Mouse (Mus musculus) lung, embryonic 16.5 days (tissue): ENCODE data around the gene Anapc2. TPM values are rescaled to one million over a fixed set of nuclear protein-coding genes. Genes with fewer than 3 reads are reported as not detected.
A peak's percentile ranks its signal among the peaks of the same experiment; 100 is the strongest.

Source experiments
- ATAC-seq: fragments of 200-750 bp; cut with Nextera tagmentation; 2 replicates; pipeline ENCODE4 v1.8.0; 2017; ENCODE audit warnings: low read depth, mild to moderate bottlenecking, moderate library complexity
- H3K27ac ChIP-seq: fragments of 300-500 bp; sonication (generic); 2 replicates; pipeline ENCODE4 v1.5.1; 2014; ENCODE audit warnings: mild to moderate bottlenecking, control low read depth, low read length
- H3K27me3 ChIP-seq: fragments of 300-500 bp; sonication (generic); 2 replicates; pipeline ENCODE4 v1.6.1; 2014; ENCODE audit warnings: low read depth, low read length, mixed read lengths; ENCODE audit not compliant: control insufficient read depth, insufficient read depth
- H3K36me3 ChIP-seq: fragments of 300-500 bp; sonication (generic); 2 replicates; pipeline ENCODE4 v1.6.1; 2014; ENCODE audit warnings: low read length; ENCODE audit not compliant: control insufficient read depth, insufficient read depth
- H3K4me1 ChIP-seq: fragments of 300-500 bp; sonication (generic); replicated peaks from 2 replicates; pipeline ENCODE4 v1.6.1; 2014; ENCODE audit warnings: low read length, mixed read lengths; ENCODE audit not compliant: control insufficient read depth, insufficient read depth
- H3K4me2 ChIP-seq: fragments of 300-500 bp; sonication (generic); 2 replicates; pipeline ENCODE4 v1.6.1; 2014; ENCODE audit warnings: low read depth, low read length, control low read depth
- H3K4me3 ChIP-seq: fragments of 300-500 bp; sonication (generic); 2 replicates; pipeline ENCODE4 v1.5.1; 2014; ENCODE audit warnings: mild to moderate bottlenecking, low read length, control low read depth
- H3K9ac ChIP-seq: fragments of 300-500 bp; sonication (generic); 2 replicates; pipeline ENCODE4 v1.6.1; 2014; ENCODE audit warnings: low read length, control low read depth
- H3K9me3 ChIP-seq: fragments of 300-500 bp; sonication (generic); 2 replicates; pipeline ENCODE4 v1.6.1; 2016; ENCODE audit warnings: low read length; ENCODE audit not compliant: control insufficient read depth
- WGBS: fragments of 180-500 bp; shearing (Covaris S2); extraction: QIAGEN DNeasy Blood & Tissue Kit; methylation state at CpG from one replicate; pipeline ENCODE4 v1.1.7; 2014; 5-methylcytosine and 5-hydroxymethylcytosine counted together
- polyA plus RNA-seq: library from polyadenylated mRNA; unstranded; fragments of >200 nt; fragmentation: Nextera tagmentation; extraction: Ambion mirVana; gene quantifications from 2 replicates; pipeline ENCODE4 v1.2.1, GENCODE M21; 2015

Anapc2 gene
- polyA plus RNA-seq, 1 experiment from 2014 or later = 136 TPM

GRCm38 (mm10) chr2:25263623-25264285, 8.5 kb upstream of the Anapc2 start:
- peaks cover 5% of the 10 kb centered on the region for H3K27me3 ChIP-seq
- H3K9me3 ChIP-seq = no peaks in the 10 kb centered on the region
- no peak for ATAC-seq
- peak overlapping the region; percentile 98 for H3K4me2 ChIP-seq
- H3K27ac ChIP-seq = no peak overlapping the region
- H3K9ac ChIP-seq = peak overlapping the region; percentile 77
- peaks cover 32% of the 10 kb centered on the region for H3K4me1 ChIP-seq
- 22% methylated on average over 12 of the region's 12 CpGs for WGBS
- H3K4me3 ChIP-seq = peak overlapping the region; percentile 89
- no peaks in the 10 kb centered on the region for H3K36me3 ChIP-seq

GRCm38 (mm10) chr2:25264286-25264660, 8.0 kb upstream of the Anapc2 start:
- Histone ChIP-seq H3K4me3 (no peak overlapping the region), H3K36me3 (no peaks in the 10 kb centered on the region), H3K4me2 (no peak overlapping the region), H3K9ac (no peak overlapping the region), H3K27me3 (peaks cover 5% of the 10 kb centered on the region), H3K27ac (no peak overlapping the region), H3K9me3 (no peaks in the 10 kb centered on the region), H3K4me1 (peaks cover 32% of the 10 kb centered on the region)
- 65% methylated on average over 5 of the region's 5 CpGs for WGBS
- no peak for ATAC-seq

GRCm38 (mm10) chr2:25264851-25265250, 7.4 kb upstream of the Anapc2 start:
- Histone ChIP-seq H3K4me1 (peaks cover 32% of the 10 kb centered on the region), H3K9ac (no peak overlapping the region), H3K9me3 (no peaks in the 10 kb centered on the region), H3K27me3 (peaks cover 5% of the 10 kb centered on the region), H3K4me2 (0 out of 2 replicates have a peak overlapping the region, but pooled peaks have one; percentile 10), H3K27ac (no peak overlapping the region), H3K36me3 (peaks cover 2% of the 10 kb centered on the region; the same call in 1 of the 2 replicates), H3K4me3 (no peak overlapping the region)
- WGBS = 66% methylated on average over 3 of the region's 3 CpGs
- ATAC-seq = no peak

- Histone ChIP-seq H3K4me3 (no peak overlapping the region), H3K9me3 (no peaks in the 10 kb centered on the region), H3K4me1 (peaks cover 34% of the 10 kb centered on the region), H3K4me2 (0 out of 2 replicates have a peak overlapping the region, but pooled peaks have one; percentile 8), H3K27me3 (peaks cover 5% of the 10 kb centered on the region), H3K27ac (no peak overlapping the region), H3K9ac (peak overlapping the region; percentile 26; the same call in 1 of the 2 replicates), H3K36me3 (peaks cover 3% of the 10 kb centered on the region; the same call in 1 of the 2 replicates)
- ATAC-seq = no peak
- WGBS = 61% methylated on average over 6 of the region's 6 CpGs
Measured at GRCm38 (mm10) chr2:25265897-25266656, 6.2 kb upstream of the Anapc2 start.

- Histone ChIP-seq H3K9me3 (no peaks in the 10 kb centered on the region), H3K4me1 (peaks cover 39% of the 10 kb centered on the region), H3K36me3 (peaks cover 3% of the 10 kb centered on the region; the same call in 1 of the 2 replicates), H3K4me3 (no peak overlapping the region), H3K27ac (no peak overlapping the region), H3K4me2 (no peak overlapping the region), H3K27me3 (peaks cover 5% of the 10 kb centered on the region), H3K9ac (no peak overlapping the region)
- WGBS = 35% methylated on average over 2 of the region's 2 CpGs
- no peak for ATAC-seq
Measured at GRCm38 (mm10) chr2:25266720-25267119, 5.6 kb upstream of the Anapc2 start.

GRCm38 (mm10) chr2:25267241-25267640, 5.0 kb upstream of the Anapc2 start:
- no peak for ATAC-seq
- peaks cover 3% of the 10 kb centered on the region; the same call in 1 of the 2 replicates for H3K36me3 ChIP-seq
- H3K27ac ChIP-seq = no peak overlapping the region
- no peak overlapping the region for H3K4me2 ChIP-seq
- no peak overlapping the region for H3K9ac ChIP-seq
- no peaks in the 10 kb centered on the region for H3K9me3 ChIP-seq
- H3K27me3 ChIP-seq = peaks cover 5% of the 10 kb centered on the region
- no peak overlapping the region for H3K4me3 ChIP-seq
- H3K4me1 ChIP-seq = peaks cover 36% of the 10 kb centered on the region

GRCm38 (mm10) chr2:25267746-25268309, 4.5 kb upstream of the Anapc2 start:
- no peak overlapping the region for H3K4me2 ChIP-seq
- H3K36me3 ChIP-seq = peaks cover 3% of the 10 kb centered on the region; the same call in 1 of the 2 replicates
- WGBS = 63% methylated on average over 4 of the region's 4 CpGs
- no peak overlapping the region for H3K9ac ChIP-seq
- H3K4me3 ChIP-seq = no peak overlapping the region
- ATAC-seq = no peak
- peaks cover 5% of the 10 kb centered on the region for H3K27me3 ChIP-seq
- H3K27ac ChIP-seq = no peak overlapping the region
- no peaks in the 10 kb centered on the region for H3K9me3 ChIP-seq
- peaks cover 36% of the 10 kb centered on the region for H3K4me1 ChIP-seq

- ATAC-seq = peak; percentile 59
- peak overlapping the region; percentile 88 for H3K4me2 ChIP-seq
Measured at GRCm38 (mm10) chr2:25272515-25272914, 237 bp downstream of the Anapc2 start.

GRCm38 (mm10) chr2:25273010-25273409, 732 bp downstream of the Anapc2 start:
- no peak for ATAC-seq
- peaks cover 33% of the 10 kb centered on the region for H3K36me3 ChIP-seq
- 26% methylated on average over 16 of the region's 16 CpGs for WGBS
- H3K9me3 ChIP-seq = no peaks in the 10 kb centered on the region
- H3K4me2 ChIP-seq = peak overlapping the region; percentile 88
- H3K27me3 ChIP-seq = no peaks in the 10 kb centered on the region
- H3K4me1 ChIP-seq = peaks cover 16% of the 10 kb centered on the region
- H3K27ac ChIP-seq = no peak overlapping the region
- H3K9ac ChIP-seq = peak overlapping the region; percentile 89
- H3K4me3 ChIP-seq = peak overlapping the region; percentile 79

More at GRCm38 (mm10) chr2:25272515-25272914, 237 bp downstream of the Anapc2 start:
- peak overlapping the region; percentile 79 for H3K4me3 ChIP-seq
- H3K9ac ChIP-seq = peak overlapping the region; percentile 89
- H3K9me3 ChIP-seq = no peaks in the 10 kb centered on the region
- no peaks in the 10 kb centered on the region for H3K27me3 ChIP-seq
- WGBS = under 1% methylated on average over 27 of the region's 29 CpGs
- H3K27ac ChIP-seq = no peak overlapping the region
- H3K4me1 ChIP-seq = peaks cover 16% of the 10 kb centered on the region
- H3K36me3 ChIP-seq = peaks cover 28% of the 10 kb centered on the region
